Mouse (Mus musculus): ENCODE data around the gene Rcor3.

Rcor3 gene

DNA sequence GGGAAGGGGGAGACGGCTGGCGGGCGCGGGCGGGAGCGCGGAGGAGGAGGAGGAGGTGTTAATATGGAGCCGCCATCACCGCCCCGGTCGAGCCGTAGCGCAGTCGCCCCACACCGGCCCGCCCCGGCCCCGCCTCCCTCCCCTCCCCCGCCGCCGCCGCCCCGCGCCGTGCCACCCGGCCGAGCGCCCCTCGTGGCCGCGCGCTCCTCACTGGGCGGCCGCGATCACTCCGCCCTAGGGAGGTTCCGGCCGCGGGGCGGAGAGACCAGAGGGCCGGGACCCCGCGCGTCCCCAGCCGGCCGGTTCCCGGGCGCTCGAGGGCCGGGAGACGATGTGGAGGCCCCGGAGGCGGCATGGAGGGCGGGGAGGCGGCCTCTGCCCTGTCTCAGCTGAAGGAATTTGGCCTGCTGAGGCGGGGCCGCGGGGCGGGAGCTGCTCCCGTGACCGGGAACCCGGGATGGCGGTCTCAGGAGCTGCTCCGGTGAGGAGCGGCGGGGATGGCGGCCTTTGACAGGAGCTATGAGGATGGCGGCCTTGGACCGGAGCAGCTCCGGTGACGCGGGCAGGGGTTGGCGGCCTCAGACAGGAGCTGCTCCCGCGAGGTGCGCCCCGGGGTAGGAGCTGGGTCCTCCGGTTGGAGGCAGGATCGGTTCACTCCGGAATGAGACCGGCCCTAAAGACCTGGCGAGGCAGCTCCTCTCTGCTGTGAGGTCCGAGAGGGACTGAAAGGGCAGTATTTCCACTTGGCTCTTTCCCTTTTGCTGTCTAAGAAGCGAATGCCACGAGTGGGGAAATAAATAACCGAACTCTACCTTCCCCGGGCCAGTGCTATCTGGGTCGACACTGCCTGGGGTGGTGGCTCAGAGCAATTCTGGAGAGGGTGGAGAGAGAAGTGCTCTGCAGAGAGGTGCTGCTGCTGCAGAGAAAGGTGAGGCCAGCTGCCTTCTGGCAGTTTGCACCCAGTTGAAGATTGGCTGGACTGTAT lies at the start of gene Rcor3:
Gene Rcor3, minus strand, starts transcription at position 137 of the 985 bp plus-strand sequence.
- in situ Hi-C loops (cut with MboI, MseI) = no loop called here

DNA sequence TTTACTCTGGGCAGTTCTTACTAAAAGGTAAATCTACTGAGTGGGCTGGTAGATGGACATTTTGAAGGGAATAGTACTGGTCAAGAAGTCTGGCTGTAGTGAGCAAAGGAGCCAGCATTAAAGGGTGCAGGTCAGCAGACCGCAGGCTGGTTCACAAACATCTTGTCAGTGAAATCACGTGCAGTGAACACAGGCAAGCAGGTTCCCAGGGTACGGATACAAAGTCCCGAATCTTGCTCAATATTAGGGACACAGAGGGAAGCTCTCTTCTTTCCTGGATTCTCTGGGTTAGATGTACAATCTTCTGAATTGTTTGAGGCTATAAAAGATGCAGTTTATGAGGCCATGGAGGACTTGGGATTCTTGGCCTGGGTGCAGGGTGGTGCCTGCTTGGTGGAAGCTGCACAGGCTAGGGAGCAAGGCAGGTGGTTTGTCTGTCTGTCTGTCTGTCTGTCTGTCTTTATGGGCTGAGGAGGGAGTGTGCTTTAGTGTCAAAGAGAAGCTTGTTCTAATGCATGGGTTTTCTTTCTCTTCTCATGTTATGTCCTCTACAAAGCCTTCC lies 43.9 kb upstream of the Rcor3 start:
- in situ Hi-C loops (cut with MboI, MseI) = no loop called here

DNA sequence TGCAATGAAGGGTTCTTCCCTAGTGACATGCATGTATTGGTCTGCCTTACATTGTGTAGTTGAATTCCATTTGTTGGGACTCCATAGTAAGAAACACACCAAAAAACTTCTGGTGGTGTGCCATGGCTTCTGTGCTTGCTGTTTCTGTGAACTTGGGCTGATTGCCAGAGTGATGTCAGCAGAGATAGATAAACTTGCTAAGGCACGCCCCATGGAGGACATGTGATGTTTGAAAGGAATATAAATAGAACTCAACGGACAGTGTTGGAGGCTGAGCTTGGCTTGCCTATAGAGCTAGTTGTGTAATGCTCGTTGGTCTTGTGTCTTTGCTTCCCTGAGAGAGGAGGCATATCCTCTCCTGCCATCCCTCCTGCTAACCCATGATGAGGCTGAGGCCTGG lies 42.0 kb upstream of the Rcor3 start:
- in situ Hi-C loops (cut with MboI, MseI) = no loop called here

DNA sequence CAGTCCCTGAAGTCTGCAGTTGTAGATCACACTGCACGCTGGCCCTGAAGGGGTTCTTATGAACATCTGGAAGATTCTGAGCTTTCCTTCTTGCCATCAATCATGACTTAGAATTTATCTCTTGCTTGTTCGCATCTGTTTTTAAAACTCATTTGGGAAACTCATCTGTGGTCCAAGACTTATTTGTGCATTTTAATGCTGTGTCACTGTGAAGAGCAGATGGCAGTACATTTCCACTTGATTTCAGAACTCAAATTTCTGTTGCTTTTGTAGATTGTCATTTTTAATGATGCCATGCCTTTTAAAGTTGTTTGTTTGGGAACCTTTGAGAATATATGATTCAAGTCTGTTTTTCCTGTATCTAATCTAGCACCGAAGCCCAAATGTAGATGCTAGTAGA lies 33.6 kb upstream of the Rcor3 start:
- in situ Hi-C loops (cut with MboI, MseI) = no loop called here

- in situ Hi-C loops (cut with MboI, MseI) = no loop called here
Measured at GRCm38 (mm10) chr1:192151179-192151578, 13.3 kb upstream of the Rcor3 start.

GRCm38 (mm10) chr1:192140313-192140712 lies 2.5 kb upstream of the Rcor3 start:
- in situ Hi-C loops (cut with MboI, MseI) = no loop called here

DNA sequence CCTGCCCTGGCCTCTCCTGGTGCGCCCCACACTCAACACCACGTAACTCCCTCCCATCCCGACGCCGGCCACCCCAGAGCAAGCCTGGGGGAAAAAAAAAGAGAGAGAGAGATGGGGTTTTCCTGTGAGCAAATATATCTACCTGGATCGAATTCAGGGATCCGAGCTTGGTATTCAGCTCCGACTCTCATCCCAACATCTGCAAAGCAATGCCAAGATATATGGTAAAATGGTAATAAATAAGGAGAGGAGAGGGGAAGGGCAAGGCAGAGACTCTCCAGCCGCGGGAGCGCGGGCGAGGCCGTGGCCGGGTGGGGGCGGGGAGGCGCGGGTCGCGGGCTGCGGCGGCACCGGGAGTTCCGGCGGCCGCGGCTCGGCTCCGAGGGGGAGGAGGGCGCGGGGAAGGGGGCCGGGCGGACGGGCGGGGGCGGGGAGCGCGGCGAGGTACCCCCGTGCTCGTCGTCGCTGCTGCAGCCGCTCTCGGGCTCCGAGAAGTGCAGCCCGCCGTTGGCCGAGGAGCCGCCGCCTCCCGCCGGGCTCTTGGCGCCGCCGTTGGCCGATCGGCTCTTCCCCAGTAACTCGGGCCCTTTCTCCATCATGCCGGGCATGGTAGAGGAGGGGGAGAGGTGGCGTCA lies 454 bp downstream of the Rcor3 start:
- in situ Hi-C loops (cut with MboI, MseI) = no loop called here

- in situ Hi-C loops (cut with MboI, MseI) = no loop called here
Measured at GRCm38 (mm10) chr1:192136561-192137290, 1.1 kb downstream of the Rcor3 start.

GRCm38 (mm10) chr1:192130202-192130601 lies 7.7 kb downstream of the Rcor3 start:
- in situ Hi-C loops (cut with MboI, MseI) = no loop called here

GRCm38 (mm10) chr1:192128343-192128742 lies 9.5 kb downstream of the Rcor3 start:
- in situ Hi-C loops (cut with MboI, MseI) = no loop called here

DNA sequence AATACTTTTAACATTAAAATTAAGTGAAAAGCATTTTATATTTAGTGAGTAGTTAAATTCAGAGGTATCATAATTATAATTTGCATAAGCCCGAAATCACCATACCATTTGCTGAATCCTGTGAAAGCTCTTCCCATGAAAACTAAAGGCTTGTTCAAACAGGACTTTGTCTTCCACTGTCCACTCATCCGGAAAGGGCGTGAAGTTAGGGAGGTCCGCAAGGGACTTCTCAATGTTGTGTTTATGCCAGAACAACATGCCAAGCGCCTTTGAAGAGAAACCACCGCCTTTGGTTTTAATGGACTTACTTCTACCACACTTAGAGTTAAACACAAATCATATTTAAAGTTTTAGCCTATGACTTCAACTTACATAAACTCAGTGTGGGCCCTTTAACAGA lies 12.1 kb downstream of the Rcor3 start:
- in situ Hi-C loops (cut with MboI, MseI) = no loop called here

DNA sequence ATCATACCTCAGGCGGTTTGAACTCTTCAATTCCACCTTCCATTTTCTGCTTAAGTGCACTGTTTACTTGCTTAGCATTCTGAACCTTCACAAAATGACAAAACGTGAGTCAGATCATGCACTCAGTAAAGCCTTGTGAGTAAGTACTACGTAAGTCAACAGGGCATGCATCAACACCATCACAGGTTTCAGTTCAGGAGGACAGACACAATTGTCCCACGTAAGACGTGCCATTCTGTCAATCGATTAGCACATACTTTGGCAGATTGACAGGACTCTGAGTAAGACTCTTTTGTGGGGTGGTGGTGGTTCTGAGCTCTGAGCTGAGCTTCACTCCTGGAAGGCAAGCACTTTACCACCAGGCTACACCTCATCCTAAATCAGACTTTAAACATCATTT lies 21.6 kb downstream of the Rcor3 start:
- in situ Hi-C loops (cut with MboI, MseI) = no loop called here

GRCm38 (mm10) chr1:192115378-192115777 lies 22.5 kb downstream of the Rcor3 start:
- in situ Hi-C loops (cut with MboI, MseI) = no loop called here

- in situ Hi-C loops (cut with MboI, MseI) = no loop called here
Measured at GRCm38 (mm10) chr1:192109169-192109568, 28.7 kb downstream of the Rcor3 start.

GRCm38 (mm10) chr1:192107352-192107751 lies 30.5 kb downstream of the Rcor3 start:
- in situ Hi-C loops (cut with MboI, MseI) = no loop called here

DNA sequence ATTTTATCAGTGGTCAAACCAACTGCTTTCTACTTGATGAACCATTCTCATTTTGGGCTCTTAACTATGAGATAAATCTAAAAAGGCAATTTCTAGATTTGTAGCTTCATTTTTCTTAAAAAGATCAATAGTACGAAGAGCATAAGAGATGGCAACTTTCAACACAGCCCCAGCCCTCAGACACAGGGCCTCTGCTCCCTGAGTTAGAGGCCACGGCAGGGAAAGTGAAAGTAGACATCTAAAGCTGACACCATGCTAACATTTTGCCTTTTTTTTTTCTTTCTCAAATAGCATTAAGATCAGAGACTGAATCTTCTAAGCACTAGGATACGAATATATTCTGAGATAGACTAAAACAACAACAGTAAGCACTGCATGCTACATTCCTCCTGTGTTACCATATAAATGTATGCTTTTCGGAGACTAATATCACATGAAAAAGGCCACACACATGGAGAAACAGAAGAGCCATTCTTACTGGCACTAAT lies 31.9 kb downstream of the Rcor3 start:
- in situ Hi-C loops (cut with MboI, MseI) = no loop called here

DNA sequence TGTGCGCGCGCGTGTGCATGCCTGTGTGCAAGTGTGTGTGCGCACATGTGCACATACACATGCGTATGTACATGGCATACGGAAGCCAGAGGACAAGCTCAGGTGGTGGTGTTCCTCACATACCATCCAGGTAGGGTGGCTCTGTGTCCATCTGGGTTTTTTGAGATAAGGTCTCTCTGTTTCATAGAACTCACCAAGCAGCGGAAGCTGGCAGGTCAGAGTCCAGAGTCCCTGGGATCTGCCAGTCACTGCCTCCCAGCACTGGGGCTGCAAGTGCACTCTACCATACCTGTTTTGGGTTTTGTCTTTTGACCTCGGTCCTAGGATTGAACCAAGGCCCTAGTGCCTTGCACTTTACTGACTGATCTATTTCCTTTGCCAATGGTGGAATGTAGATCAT lies 33.8 kb downstream of the Rcor3 start:
- in situ Hi-C loops (cut with MboI, MseI) = no loop called here

DNA sequence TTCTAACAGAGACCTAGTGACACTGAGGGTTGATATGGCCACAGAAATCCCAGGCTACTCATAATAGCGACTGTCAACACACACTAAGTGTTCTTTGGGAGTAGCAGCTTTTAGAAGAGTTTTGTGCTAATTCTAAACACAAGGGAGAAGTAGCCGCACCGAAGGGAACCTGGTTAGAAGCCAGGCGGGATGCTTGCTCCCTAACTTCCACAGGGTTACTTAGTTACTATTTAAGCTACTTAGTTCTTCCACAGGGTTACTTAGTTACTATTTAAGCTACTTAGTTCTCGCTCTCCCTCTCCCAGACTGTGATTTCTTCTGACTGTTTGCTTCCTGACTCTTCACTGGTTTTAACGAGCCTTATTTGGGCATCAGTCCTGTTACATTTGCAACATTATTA lies 34.7 kb downstream of the Rcor3 start:
- in situ Hi-C loops (cut with MboI, MseI) = no loop called here

DNA sequence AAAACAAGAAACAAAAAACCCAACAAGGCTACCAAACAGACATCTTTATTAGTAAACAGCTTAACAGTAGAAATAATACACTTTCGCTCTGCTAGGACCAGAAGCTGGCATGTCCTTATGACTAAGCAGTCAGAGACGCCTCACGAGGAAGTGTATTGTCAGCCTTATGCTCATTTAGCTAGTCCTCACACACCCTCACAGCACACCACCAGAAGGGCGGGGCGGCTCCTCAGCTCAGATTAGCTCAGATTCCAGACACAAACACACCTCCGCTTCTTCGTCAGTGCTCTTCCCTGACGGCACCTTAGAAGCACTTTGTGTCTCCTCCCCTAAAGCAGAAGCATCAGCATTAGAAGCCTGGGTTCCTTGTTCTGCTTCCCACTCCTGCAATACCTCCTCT lies 36.5 kb downstream of the Rcor3 start:
- in situ Hi-C loops (cut with MboI, MseI) = no loop called here

DNA sequence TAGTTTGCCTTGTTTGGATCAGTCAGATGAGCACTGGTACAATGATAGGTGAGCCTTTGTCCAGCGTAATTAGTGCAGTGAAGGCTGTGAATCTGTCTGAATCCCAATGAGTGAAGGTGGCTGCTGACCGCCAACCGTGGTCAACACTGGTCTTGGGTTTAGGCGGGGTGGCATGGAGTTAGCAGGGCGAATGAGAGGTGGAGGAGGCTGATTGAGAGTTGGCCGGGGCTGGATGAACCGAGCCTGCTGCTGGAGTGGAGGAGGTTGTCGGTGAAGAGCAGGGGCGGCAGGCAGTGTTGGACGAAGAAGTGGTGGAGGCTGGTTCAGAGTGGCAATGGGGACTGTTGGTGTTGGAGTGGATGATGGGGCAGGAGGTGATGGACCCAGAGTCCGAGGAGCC lies 37.1 kb downstream of the Rcor3 start:
- in situ Hi-C loops (cut with MboI, MseI) = no loop called here

- in situ Hi-C loops (cut with MboI, MseI) = loop anchor here (5.0 kb wide), 1 partner anchor 258 kb away; no protein-coding TSS in a partner anchor
Measured at GRCm38 (mm10) chr1:192095626-192096025, 42.2 kb downstream of the Rcor3 start.

Data from regulatory T cell (primary cell).